Mouse (Mus musculus): ENCODE measurements at regions not wholly inside any gene's neighbourhood (a gene's known extent, or its start where the extent isn't known, plus 50 kb on each side); places are given as distances from the start of the nearest gene placed in this dataset.
A peak's percentile ranks its signal among the peaks of the same experiment; 100 is the strongest.

DNA sequence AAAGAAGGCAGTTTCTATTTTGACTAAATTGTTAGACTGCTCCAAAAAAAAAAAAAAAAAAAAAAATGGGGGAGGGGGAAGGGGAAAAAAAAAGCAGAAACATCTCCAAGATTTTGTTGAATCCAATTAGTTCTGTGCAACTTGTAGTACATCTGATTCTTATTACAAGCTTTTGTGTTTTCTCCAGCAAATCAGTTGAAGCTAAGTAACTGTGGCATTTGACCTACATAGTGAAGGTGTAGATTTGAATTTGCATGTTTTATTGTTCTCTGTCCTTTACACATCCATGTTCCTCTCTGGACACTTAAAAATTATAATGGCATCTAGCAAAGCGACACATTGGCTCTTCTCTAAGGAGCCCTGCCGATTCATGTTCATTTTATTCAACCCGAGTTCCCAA, 192.6 kb downstream of the Pax3 start:
- no peak overlapping the region for H3K4me3 ChIP-seq (ENCODE audit: insufficient read depth, low read length)
- TF ChIP-seq CTCF (IDR thresholded peaks at IDR 0.05; ENCODE audit: borderline replicate concordance, insufficient read depth, low read length) = no peak
- TF ChIP-seq POLR2A (IDR thresholded peaks at IDR 0.05; ENCODE audit: low read depth, low read length) = no peak
- H3K27ac ChIP-seq (ENCODE audit: insufficient read depth, low read length) = no peak overlapping the region
- H3K4me1 ChIP-seq (ENCODE audit: control insufficient read depth, insufficient read depth, low read length) = no peaks in the 10 kb centered on the region

DNA sequence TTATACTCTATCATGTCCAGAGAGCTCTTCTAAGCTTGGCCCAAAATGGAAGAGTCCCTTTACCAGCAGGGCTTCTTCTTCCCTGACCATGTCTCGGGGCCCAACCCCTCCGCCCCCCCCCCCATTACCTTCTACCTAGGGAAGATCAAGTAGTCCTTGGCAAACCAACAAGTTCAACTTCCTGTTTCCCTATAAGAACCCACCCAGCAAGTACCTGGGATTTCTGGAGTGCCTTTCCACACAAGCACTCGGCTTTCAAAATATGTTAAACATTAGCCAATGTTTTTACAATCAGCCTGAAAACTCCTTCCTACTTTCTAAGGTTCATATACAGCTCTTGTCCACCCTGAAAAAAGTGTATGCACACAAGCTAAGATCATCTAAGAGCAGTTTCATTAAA, 198.2 kb downstream of the Pax3 start:
- no peaks in the 10 kb centered on the region for H3K4me1 ChIP-seq (ENCODE audit: control insufficient read depth, insufficient read depth, low read length)
- no peak overlapping the region for H3K4me3 ChIP-seq (ENCODE audit: insufficient read depth, low read length)
- no peak overlapping the region for H3K27ac ChIP-seq (ENCODE audit: insufficient read depth, low read length)
- TF ChIP-seq POLR2A (IDR thresholded peaks at IDR 0.05; ENCODE audit: low read depth, low read length) (no peak), CTCF (IDR thresholded peaks at IDR 0.05; ENCODE audit: borderline replicate concordance, insufficient read depth, low read length) (no peak)

DNA sequence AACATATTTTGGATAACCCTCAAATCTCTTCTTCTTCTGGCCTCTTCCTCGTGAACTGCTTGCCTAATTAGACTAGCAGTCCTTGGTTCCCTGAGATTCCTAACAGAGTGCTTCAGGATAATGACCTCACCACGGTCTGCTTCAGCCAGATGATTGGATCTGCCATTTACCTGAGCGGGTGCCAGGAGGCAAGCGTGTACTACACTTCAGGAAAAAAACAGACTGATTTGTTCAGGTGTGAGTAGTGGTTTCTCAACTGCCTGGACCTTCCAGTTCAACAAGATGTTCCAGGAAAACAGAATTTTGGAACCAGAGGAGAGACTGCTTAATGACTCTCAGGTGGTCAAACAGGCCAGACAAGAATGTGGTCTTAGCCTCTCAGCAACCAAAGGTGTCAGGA, 215.4 kb downstream of the Pax3 start:
- H3K4me1 ChIP-seq (ENCODE audit: control insufficient read depth, insufficient read depth, low read length) = no peaks in the 10 kb centered on the region
- H3K4me3 ChIP-seq (ENCODE audit: insufficient read depth, low read length) = no peak overlapping the region
- TF ChIP-seq CTCF (IDR thresholded peaks at IDR 0.05; ENCODE audit: borderline replicate concordance, insufficient read depth, low read length) (no peak), POLR2A (IDR thresholded peaks at IDR 0.05; ENCODE audit: low read depth, low read length) (no peak)
- H3K27ac ChIP-seq (ENCODE audit: insufficient read depth, low read length) = no peak overlapping the region

DNA sequence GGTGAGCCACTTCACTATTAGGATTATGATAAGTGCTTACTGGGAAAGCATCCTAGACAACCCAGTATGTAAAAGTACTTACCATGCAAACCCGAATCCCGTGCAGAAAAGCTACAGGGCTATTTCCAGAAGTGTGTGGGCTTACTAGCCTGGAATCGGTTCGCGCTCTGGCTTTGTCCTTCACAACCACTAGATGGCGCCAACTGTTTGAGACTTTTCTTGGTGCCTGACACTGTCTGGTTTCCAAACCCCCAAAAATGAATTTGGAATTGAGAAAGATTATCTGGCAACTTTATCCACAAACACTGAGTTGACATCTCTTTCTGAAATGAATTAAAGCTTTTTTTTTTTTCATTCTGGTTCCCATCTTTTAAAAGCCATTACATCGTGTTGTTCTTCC, 218.2 kb downstream of the Pax3 start:
- no peaks in the 10 kb centered on the region for H3K4me1 ChIP-seq (ENCODE audit: control insufficient read depth, insufficient read depth, low read length)
- H3K27ac ChIP-seq (ENCODE audit: insufficient read depth, low read length) = no peak overlapping the region
- peak; percentile 69; the same call in 1 of the 2 replicates for TF ChIP-seq CTCF (IDR thresholded peaks at IDR 0.05; ENCODE audit: borderline replicate concordance, insufficient read depth, low read length)
- no peak for TF ChIP-seq POLR2A (IDR thresholded peaks at IDR 0.05; ENCODE audit: low read depth, low read length)
- no peak overlapping the region for H3K4me3 ChIP-seq (ENCODE audit: insufficient read depth, low read length)

DNA sequence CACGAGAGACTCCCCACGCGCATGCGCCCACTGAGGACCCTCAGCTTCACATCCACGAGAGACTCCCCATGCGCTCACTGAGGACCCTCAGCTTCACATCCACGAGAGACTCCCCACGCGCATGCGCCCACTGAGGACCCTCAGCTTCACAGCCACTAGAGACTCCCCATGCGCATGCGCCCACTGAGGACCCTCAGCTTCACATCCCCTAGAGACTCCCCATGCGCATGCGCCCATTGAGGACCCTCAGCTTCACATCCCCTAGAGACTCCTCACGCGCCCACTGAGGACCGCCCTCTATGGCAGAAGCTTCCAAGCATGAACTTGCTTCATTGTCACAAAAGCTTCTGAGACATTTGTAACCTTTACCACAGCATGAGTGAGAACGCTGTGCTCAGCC, 221.0 kb downstream of the Pax3 start:
- Histone ChIP-seq H3K4me1 (ENCODE audit: control insufficient read depth, insufficient read depth, low read length) (no peaks in the 10 kb centered on the region), H3K27ac (ENCODE audit: insufficient read depth, low read length) (no peak overlapping the region), H3K4me3 (ENCODE audit: insufficient read depth, low read length) (no peak overlapping the region)
- TF ChIP-seq POLR2A (IDR thresholded peaks at IDR 0.05; ENCODE audit: low read depth, low read length) = no peak
- no peak for TF ChIP-seq CTCF (IDR thresholded peaks at IDR 0.05; ENCODE audit: borderline replicate concordance, insufficient read depth, low read length)

DNA sequence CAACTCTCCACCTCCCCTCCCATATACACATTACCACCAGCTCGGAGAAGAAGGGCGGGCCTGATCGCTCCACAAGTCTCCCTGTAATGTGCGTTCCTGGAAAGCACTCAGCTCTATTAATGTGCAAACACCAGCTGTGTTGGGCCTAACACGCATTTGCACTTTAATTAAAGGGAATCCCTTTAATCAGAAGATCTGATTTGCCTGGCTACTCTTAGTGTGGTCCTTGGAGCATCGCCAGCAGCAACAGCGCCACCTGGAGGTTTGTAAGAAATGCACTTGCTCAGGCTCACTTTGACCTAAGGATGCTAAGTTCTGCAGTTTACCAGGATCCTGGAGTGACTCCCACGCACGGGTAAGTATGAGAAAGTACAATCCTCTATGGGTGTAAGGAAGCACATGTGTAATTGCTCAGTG, 224.6 kb downstream of the Pax3 start:
- Histone ChIP-seq H3K27ac (ENCODE audit: insufficient read depth, low read length) (no peak overlapping the region), H3K4me3 (ENCODE audit: insufficient read depth, low read length) (no peak overlapping the region), H3K4me1 (ENCODE audit: control insufficient read depth, insufficient read depth, low read length) (no peaks in the 10 kb centered on the region)
- no peak for TF ChIP-seq POLR2A (IDR thresholded peaks at IDR 0.05; ENCODE audit: low read depth, low read length)
- TF ChIP-seq CTCF (IDR thresholded peaks at IDR 0.05; ENCODE audit: borderline replicate concordance, insufficient read depth, low read length) = peak; percentile 61; the same call in 1 of the 2 replicates

DNA sequence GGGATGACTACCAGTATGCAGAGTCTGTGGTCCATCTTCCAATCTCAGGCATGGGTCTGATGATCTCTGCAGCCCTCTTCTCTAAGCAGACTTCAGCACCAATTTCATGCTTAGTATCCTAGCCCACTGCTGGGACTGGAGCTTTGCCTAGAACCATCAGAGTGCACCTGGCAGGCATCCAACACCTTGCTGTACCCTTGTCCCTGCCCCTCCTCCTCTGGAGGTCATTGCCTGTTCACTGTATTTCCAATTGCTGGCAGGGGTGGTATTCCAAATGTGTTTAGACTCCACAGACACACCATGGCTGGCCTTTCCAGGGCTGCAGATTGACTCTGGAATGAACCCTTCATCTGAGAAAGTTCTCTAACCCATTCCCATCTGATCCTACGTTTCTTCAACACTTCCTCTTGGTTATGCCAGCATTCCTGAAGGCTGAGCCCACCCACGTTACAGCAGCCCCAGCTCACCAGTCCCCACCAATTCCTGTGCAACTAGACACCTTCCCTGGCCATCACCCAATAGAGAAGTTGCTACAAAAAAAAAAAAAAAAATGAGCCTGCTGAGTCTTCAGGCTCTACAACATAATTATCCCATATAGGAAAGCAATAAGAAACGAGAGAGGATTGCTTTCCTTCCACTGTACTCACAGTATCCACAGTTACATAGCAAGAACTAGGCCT, 232.1 kb downstream of the Pax3 start:
- H3K4me1 ChIP-seq (ENCODE audit: control insufficient read depth, insufficient read depth, low read length) = peaks cover 7% of the 10 kb centered on the region
- TF ChIP-seq POLR2A (IDR thresholded peaks at IDR 0.05; ENCODE audit: low read depth, low read length) = no peak
- TF ChIP-seq CTCF (IDR thresholded peaks at IDR 0.05; ENCODE audit: borderline replicate concordance, insufficient read depth, low read length) = no peak

DNA sequence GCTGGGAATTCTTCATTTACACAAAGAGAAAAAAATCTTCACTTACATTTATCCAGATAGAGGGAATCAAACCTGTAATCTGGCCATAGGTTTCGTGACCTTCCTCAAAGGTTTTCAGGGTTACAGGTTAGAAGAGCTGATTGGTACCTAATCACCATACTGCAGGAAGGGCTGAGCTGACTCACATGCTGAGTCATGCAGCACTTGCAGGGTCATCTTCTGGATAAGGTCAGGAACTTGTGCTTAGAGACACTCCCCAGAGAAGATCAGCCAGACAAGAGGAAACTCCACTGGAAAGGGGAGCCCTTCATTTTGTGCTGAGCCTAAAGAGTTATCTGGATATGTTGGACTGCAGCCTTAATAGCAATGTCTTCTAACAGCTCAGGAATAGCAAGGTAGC, 237.6 kb downstream of the Pax3 start:
- Histone ChIP-seq H3K4me3 (ENCODE audit: insufficient read depth, low read length) (no peak overlapping the region), H3K27ac (ENCODE audit: insufficient read depth, low read length) (no peak overlapping the region), H3K4me1 (ENCODE audit: control insufficient read depth, insufficient read depth, low read length) (no peaks in the 10 kb centered on the region; the same call in 1 of the 2 replicates)
- TF ChIP-seq CTCF (IDR thresholded peaks at IDR 0.05; ENCODE audit: borderline replicate concordance, insufficient read depth, low read length) = no peak
- TF ChIP-seq POLR2A (IDR thresholded peaks at IDR 0.05; ENCODE audit: low read depth, low read length) = no peak

More for the DNA sequence above, 232.1 kb downstream of the Pax3 start:
- H3K27ac ChIP-seq (ENCODE audit: insufficient read depth, low read length) = no peak overlapping the region
- H3K4me3 ChIP-seq (ENCODE audit: insufficient read depth, low read length) = no peak overlapping the region

DNA sequence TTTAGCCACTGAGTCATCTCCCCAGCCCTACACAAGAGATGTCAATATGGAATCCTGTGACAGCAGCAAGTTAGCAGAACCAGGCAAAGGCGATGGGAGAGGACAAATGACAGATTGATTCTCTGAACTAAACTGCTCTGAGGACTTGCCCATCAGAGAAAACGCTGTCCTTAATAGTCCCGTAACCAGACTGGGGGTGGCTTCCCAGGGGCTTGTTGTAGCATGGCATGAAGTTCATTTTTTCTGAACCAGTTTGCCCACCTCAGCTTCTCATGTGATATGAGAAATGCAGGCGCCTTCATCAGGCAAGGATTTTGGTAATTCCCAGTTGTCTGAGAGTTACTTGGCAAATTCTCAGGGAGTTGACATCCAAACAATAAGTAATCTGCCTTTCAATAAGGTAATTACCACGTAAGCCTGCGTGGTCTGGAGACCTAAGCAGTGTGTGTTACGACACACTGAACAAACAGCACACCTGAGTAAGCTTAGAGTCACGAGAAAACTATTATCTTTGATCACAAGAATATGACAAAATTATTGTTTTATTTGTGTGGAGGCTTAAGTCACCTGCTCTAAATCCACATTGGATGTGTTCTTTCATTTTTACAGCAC, 239.7 kb downstream of the Pax3 start:
- TF ChIP-seq CTCF (IDR thresholded peaks at IDR 0.05; ENCODE audit: borderline replicate concordance, insufficient read depth, low read length) (no peak), POLR2A (IDR thresholded peaks at IDR 0.05; ENCODE audit: low read depth, low read length) (no peak)
- Histone ChIP-seq H3K4me1 (ENCODE audit: control insufficient read depth, insufficient read depth, low read length) (no peaks in the 10 kb centered on the region), H3K4me3 (ENCODE audit: insufficient read depth, low read length) (no peak overlapping the region), H3K27ac (ENCODE audit: insufficient read depth, low read length) (no peak overlapping the region)

DNA sequence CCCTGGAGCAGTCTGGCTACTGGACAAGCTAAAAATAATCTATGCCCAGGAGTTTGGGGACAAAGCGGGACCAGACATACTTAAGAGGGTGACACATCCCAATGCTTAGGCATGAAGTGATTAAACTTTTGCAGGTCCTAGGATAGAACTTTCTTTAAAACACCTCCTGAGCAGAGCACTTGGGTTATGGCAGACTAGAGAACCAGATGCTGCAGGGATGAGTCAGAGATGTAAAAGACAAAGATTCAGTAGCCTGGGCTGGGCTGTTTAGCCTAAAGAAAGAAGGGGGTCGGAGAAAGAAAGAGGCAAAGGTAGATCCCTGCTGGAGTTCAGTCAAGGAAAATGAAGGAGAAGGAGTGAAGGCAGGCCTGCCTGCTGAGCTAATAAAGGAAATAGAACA, 249.0 kb downstream of the Pax3 start:
- H3K4me3 ChIP-seq (ENCODE audit: insufficient read depth, low read length) = no peak overlapping the region
- peaks cover 10% of the 10 kb centered on the region for H3K4me1 ChIP-seq (ENCODE audit: control insufficient read depth, insufficient read depth, low read length)
- TF ChIP-seq POLR2A (IDR thresholded peaks at IDR 0.05; ENCODE audit: low read depth, low read length) (no peak), CTCF (IDR thresholded peaks at IDR 0.05; ENCODE audit: borderline replicate concordance, insufficient read depth, low read length) (no peak)

More for the DNA sequence above, 249.0 kb downstream of the Pax3 start:
- H3K27ac ChIP-seq (ENCODE audit: insufficient read depth, low read length) = no peak overlapping the region
